Mouse (Mus musculus): ENCODE measurements at regions not wholly inside any gene's neighbourhood (a gene's known extent, or its start where the extent isn't known, plus 50 kb on each side); places are given as distances from the start of the nearest gene placed in this dataset.

DNA sequence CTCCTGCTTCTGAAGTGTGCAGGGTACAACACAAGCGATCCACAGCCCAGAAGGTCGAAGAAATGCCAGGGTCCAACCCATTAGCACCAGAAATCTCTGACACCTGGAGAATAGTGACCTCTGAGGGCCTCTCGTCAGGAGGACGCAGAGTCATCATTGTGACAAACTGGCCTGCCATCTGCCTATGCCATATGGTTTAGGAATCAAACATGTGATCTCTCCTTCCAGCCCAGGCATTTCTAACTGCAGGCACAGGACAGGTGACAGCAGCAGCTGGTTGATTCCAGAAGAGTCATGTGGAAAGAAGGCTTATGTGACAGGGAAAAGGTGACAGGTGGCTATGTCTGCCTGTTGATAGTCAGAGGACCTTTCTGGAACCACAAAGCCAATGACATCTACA, 476.0 kb upstream of the Vstm2b start:
- no peak for DNase-seq

GRCm38 (mm10) chr7:40429416-40429815, 468.7 kb upstream of the Vstm2b start:
- DNase-seq: no peak

DNA sequence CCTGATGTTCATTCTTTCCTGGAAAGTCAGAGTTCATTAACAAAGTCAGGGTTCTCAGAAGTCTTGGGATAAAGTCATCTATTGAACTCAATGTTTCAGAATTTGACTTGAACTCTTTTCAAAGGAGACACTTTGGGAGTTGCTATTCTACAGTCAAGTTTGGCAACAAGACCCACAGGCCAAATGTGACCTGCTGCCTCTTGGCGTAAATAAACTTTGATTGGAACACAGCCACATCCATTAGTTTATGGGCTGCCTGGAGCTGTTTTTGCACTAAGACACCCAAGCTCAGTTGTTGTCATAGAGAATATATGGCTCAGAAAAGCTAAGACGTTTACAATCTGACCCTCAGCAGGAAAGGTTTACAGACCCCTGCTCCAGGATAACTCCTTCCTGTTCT, 464.2 kb upstream of the Vstm2b start:
- no peak for DNase-seq

GRCm38 (mm10) chr7:40441128-40441527, 457.0 kb upstream of the Vstm2b start:
- no peak for DNase-seq

DNA sequence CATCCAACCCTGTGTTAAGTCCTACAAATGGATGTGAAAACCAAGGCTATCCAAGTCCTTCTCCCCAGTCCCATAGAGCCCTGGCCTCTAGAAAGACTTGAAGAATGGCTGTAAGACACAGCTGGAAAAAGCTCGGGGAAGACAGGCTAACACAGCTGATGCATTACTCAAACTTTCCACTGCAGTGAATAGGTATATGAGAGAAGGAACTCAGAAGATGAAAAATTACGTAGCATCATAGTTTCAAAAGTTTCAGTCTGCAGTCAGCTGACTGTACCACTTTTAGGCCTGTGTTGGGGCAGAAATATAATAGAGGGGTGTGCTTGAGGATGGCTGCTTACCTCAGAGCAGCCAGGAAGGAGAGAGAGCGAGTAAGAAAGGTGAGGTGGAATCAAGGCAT, 456.3 kb upstream of the Vstm2b start:
- no peak for DNase-seq

DNA sequence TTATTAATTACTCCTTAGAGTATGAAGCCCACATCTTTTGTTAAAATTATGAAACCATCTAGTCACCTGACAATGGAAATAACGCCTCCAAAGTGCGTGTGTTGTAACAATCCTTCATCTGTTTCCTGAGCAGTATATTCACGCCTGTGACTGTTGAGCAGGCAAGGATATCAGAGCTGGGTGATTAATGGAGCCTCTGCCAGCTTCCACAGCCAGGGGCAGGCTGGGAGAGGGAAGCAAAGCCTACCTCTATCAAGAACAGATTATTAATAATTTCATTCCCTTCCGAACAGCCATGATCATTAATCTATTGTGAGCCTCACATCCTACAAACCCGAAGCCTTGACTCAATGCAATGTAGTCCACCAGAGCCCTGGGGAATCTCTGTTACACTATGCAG, 431.7 kb upstream of the Vstm2b start:
- DNase-seq: no peak

GRCm38 (mm10) chr7:40487256-40487655, 410.9 kb upstream of the Vstm2b start:
- no peak for DNase-seq

- no peak for DNase-seq
Observed at GRCm38 (mm10) chr7:40522703-40523267, 375.3 kb upstream of the Vstm2b start.

DNA sequence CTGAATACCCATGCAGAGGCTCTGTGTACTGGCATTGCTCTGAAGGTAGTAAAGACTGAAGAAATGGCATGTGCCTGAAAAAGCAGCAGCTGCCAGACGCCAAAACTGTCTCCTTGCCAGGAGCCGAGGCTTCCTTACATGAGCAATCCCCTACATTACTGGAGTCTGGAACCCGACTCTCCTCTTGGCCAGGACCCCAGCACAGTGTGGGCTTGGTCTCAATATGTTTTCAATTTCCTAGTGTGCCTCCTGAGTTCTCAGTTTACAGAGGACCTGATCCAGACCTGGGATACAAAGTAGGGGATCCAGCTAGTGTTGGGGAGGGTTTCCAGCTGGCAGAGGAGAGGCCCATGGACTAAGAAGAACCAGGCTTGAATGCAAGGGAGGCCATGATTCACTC, 361.5 kb upstream of the Vstm2b start:
- DNase-seq: no peak

DNA sequence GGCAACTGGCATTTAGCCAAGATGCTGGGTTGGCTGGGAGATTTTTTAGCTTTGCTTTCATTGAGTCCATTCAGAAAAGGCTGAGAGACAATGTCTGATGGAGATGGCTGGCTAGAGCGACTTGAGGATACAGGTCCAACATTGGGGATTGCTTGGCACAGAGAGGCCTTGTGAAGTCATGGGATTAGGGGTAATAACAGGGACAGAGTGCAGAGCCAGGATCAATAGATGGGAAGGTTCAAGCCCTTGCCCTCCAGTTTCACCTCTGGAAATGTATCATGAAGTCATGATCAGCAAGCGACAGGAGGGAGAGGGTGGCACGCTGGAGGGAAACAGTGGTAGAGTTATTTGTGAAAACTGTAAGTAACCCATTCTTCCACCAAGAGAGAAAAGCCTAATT, 360.5 kb upstream of the Vstm2b start:
- DNase-seq: no peak

DNA sequence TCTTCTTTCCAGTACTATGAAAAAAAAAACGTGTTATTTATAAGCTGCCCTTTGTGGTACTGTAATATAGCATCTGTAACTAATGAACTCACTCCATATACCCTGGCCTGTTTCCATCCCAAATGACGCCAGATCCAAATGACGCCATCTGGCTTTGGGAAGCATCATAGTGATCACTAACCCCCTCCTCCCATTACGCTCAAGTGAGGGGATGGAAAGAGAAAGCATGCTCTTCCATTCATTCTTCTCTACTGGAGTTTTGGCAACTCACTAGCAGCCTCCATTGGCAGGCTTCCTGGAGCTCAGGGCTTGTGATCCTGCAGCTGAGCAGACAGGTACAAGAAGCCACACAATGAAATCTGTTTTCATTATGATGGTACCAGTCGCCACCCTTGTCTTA, 358.3 kb upstream of the Vstm2b start:
- DNase-seq: no peak

- DNase-seq: no peak
Observed at GRCm38 (mm10) chr7:40541283-40541682, 356.8 kb upstream of the Vstm2b start.

DNA sequence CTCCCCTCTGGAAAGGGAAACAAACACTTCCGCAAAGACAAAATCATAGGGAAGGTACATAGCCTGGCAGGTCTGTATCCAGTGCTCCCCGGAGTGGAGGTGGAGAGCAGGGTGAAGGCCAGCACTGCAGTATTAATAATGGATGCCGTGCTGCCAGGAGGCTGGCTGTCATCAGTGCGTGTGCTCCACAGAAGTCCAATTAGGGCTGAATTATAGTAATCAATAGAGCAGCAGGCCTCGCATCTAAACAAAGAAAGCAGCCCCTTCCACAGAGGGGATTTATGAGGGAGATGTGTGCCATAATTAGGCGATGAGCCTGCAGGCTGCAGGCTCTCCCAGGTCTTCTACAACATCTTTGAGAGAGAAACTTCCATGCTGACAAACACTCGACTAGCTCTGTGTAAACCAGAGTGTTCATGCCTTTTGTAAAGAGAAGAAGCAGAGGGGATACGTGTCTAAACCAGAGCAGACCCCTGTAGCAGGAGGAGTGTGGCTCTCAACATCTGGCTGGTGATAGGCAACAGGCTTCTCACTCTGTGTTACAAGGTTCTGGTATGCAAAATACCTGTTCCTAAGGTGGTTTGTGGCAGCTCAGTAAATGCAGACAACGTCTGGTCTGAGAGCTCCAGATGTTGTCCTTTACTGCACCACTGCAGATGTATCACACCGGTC, 334.5 kb upstream of the Vstm2b start:
- no peak for DNase-seq

GRCm38 (mm10) chr7:40575971-40576370, 322.2 kb upstream of the Vstm2b start:
- no peak for DNase-seq

DNA sequence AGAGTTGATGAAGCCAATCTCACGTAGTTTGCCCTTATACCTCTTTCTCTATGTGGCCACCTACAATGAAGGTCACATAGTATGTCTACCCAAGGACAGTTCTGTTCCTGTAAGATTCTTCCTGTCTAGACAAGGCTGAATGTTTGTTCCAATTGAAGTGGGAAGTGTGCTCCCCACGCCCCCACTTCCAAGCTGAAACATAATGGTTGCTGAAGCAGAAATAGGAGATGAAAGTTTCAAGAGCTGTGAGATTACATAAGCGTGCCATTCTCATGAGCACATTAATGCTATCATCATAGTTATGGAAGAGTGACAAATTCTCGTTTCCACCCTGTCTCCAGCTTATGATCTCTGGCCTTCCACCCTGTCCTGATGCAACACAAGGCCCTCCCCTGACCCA, 320.8 kb upstream of the Vstm2b start:
- DNase-seq: no peak

DNA sequence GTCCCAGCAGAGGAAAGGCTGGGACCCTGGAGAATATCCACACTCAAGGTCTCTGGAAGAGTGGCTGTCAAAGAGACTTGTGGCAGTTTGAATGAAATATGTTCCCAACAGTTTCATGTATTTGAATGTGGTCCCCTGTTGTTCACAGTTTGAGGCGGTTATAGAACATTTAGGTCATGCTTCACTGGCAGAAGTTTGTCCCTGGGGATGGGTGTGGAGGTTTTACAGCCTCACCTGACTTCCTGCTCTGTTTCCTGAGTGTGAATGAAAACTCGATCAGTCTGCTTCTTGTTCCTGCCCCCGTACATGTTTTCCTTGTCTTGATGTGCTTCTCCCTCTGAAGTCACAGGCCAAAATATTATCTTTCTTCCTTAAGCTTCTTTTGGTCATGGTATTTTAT, 277.4 kb upstream of the Vstm2b start:
- DNase-seq: no peak

- no peak for DNase-seq
Observed at GRCm38 (mm10) chr7:40622811-40623210, 275.3 kb upstream of the Vstm2b start.

- DNase-seq: no peak
Observed at GRCm38 (mm10) chr7:40623286-40623685, 274.8 kb upstream of the Vstm2b start.

DNA sequence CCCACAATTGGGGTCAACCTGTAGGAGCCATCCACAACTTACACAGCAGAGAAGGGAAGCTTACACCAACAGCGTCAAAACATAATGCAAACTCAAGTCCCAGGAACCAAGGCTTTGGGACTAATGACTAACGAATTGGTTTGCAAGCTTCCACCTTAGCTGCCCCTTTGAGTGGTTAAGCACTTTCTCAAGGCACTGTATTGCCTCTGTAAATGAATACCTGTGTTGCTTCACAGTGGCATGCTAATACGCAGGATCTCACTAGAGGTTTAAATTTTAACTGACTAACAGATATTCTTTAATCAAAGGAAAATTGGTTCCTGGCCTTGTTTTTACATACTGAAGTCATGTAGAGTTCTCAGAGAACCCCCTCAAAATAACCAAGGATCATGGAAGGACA, 261.8 kb upstream of the Vstm2b start:
- DNase-seq: no peak

DNA sequence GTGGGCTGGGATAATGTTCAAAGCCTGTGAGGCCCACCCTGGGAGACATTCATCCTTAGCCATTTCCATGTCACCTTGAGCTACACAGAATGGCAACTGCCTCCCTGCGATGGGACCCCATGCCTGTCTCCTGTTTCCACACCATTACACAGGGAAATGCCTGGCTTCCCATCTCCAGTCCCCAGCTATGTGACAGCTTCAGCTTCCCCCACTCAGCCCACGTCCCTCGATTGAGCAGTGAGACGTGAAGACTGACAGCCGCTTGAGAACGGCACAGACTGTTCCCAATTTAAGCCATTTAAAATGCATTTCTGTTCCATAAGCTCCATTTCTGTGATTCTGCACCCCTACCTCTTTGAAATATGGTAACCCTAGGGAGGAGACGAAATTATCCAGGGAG, 243.1 kb upstream of the Vstm2b start:
- no peak for DNase-seq

DNA sequence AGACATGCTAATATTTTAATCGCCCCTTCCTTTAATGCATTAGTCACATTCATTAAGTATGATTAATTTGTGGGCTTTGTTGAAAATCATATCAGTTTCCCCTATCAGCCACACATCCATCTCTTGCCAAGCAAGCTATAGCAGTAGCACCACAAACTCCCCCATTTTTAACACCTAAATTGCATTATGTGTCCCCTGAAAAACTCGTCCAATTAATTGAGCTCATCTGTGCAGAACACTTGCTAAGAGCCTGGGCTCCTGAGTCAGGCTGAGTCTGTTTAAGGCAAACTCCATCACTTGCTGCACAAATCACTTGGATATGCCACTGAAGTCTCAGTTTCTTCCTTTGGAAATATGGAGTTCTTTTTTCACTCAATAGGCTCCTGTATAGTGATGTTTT, 242.7 kb upstream of the Vstm2b start:
- no peak for DNase-seq

DNA sequence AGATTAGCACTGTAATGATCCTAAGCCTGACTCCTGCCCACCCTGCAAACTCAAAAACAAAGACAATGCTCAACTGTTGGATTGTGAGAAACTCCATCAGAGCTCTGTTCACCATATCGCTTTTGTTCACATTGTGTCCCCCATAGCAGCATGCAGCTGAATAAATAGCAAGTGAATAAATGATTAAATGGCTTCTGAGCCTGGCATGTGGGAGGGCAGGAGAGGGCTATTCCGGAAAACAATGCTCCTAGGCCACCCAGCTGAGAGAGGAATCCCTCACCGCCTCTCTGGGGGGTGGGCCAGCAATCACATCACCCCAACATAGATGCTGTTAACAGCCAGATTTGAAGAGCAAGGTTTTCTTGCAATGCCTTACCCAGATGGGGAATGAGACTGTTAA, 238.5 kb upstream of the Vstm2b start:
- no peak for DNase-seq

- DNase-seq: no peak
Observed at GRCm38 (mm10) chr7:40663781-40664180, 234.3 kb upstream of the Vstm2b start.

DNA sequence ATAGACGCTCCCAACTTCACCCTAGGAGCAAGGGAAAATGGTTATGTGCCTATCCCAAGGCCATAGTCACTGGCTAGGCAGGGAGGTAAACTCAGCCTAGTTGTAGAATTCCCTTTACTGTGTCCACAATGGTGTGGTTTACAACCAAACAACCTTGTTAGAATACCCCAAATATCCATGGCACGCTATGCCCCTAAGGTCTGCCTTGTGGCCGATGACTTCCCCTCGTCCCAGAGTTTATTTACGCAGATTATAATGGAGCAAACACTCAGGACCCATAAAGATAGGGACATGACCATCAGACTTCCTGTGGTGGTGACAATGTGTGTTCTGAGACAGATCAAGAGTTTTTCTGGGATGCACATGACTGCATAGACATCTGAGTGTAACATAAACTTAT, 231.5 kb upstream of the Vstm2b start:
- no peak for DNase-seq

DNA sequence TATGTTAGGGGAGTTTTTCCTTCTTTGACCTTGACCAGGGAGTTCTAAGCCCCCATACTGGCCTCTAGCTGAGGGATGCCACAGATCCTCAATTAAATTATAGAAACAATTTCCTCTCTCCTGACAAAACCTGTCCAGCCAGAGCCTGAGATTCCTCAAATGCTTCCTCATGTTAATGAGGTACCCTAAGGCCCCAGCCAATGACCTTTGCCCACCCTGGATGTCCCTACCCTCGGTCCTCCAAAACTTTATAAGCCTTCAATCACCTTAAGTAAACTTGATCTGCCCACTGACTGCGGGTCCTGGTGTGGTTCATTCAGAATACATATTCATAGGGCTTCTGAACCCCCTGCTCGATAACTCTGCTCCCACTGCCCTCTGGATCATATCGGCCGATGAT, 227.7 kb upstream of the Vstm2b start:
- DNase-seq: no peak
